Mouse (Mus musculus) spleen, postnatal 36 days (tissue): Measurements from ENCODE around the gene Ndufs8.
A peak's percentile ranks its signal among the peaks of the same experiment; 100 is the strongest.
"Not testable (repeated sequence)": the region's sequence is repeated elsewhere in the genome, so short reads cannot be mapped to it uniquely, and the experiment has no call there.

Experiments
- DNase-seq, 2 experiments: peaks; one replicate each; pipeline ENCODE4 v3.0.0; 2022; ENCODE audit warnings: low spot score in 2 of 2, mixed read lengths in 1 of 2

The Ndufs8 gene

DNA sequence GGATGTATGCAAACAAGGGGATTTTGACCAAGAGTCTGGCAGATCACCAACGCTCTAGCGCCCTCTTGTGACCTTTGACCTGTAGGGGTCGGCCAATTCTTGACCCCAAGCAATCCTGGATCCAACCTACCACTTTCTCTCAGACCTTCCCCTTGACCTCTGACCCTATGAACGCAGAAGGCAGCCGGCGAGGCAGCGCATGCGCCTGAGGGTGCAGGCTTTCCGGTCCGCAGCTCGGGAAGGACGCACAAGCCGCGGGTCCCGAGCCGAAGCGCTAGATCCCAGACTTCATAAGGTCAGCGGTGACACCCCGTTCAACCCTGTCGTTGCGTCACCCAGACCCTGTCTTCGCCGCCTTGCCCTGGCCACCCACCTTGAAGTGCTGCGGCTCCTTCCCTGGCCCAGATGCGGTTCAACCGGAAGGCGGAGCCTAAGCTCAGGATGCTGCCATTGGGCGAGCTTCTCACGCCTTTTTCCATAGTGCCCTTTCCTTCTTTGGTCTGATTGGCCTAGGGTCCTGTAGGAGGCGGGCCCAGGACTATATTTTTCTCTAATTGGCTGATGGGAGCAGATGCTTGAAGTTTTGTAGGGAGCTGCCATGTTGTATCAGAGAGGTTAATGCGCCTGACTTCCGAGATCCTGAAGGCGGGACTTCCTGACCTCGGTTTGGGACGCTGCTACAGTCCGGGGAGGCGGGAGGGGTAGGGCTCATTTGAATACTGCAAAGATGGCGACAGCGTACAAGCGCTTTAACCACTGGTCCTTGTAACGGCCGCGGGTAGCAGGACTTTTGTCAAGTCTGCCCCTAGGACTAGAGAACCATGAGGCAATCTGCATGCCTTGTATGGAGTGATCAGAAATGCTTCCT lies at the start of gene Ndufs8:
Ndufs8 (minus strand) TSS at position 438 of the 868 bp plus-strand sequence.
- DNase-seq: peak; percentile 96 to 98

DNA sequence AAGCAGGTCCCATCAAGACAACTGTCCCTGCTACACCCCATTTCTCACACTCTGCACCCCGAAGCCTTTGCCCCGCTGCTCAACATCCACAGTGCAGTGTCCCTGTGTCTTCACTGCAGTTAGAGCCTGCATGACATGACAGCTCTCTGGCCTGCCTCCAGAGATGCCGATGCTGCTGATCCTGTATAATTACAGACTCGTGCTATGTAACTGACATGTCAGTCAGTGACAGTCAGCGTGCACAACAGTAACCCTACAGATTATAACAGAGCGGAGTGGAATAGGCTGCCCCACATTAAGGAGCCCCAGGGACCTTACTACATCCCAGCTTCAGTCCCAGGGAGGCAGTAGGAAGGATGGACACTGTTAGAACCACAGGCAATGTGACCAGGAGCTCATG lies 49.2 kb upstream of the Ndufs8 start:
- not testable (repeated sequence) for DNase-seq

DNA sequence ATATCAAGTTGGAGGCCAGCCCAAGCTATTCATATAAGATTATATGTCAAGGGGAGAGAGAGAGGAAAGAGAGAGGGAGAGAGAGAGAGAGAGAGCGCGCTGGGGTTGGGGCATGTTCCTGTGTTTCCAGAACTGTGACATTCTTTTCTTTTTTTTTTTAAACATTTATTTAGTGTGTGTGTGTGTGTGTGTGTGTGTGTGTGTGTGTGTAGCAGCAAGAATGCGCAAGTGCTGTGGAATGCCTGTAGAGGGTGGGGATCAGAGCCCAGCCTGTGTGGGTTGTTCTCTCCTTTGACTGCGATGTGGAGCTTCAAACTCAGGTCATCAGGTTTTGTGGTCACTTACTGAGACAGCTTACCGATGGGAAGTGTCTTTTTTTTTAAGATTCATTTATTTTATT lies 47.6 kb upstream of the Ndufs8 start:
- DNase-seq: no peak

DNA sequence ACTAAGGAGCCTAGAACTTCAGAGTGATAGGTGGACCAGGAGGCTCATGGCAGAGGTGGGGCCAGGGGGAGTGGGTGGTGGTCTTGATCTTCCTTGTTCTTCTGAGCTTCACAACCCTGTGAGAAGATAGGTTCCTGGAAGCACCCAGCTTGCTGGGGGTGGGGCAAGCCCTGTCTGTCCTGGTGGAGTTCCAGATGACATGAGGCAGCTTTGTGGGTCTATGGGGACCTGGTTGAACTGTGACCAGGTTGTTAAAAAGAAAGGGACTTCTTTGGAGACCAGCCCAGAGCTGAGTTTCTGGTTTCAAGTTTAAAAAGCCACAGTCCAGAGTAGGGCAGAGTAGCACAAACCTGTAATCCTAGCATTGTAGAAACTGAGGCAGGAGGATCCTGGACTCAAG lies 46.5 kb upstream of the Ndufs8 start:
- no peak for DNase-seq

DNA sequence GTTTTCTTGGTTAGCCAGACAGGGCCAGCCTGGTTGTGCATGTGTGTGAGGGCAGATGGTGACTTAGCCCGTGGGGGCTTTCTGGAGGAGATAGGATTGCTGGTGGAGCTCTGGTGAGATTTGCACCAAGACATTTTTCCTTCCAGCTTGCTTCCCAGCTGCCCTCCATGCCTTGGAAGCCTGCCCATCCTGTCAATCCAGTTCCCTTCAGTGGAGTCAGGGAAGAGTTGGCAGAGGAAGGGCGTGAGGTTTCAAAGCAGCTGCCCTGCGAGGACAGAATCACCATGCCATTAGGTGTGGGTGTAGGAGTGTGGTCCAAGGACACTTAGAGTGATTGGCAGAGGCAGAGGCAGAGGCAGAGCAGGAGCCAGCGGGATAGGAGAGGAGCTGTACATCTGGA lies 45.9 kb upstream of the Ndufs8 start, which contains the start of gene Aldh3b3:
Aldh3b3 (plus strand) TSS at position 176 of the 400 bp plus-strand sequence.
- DNase-seq: no peak

DNA sequence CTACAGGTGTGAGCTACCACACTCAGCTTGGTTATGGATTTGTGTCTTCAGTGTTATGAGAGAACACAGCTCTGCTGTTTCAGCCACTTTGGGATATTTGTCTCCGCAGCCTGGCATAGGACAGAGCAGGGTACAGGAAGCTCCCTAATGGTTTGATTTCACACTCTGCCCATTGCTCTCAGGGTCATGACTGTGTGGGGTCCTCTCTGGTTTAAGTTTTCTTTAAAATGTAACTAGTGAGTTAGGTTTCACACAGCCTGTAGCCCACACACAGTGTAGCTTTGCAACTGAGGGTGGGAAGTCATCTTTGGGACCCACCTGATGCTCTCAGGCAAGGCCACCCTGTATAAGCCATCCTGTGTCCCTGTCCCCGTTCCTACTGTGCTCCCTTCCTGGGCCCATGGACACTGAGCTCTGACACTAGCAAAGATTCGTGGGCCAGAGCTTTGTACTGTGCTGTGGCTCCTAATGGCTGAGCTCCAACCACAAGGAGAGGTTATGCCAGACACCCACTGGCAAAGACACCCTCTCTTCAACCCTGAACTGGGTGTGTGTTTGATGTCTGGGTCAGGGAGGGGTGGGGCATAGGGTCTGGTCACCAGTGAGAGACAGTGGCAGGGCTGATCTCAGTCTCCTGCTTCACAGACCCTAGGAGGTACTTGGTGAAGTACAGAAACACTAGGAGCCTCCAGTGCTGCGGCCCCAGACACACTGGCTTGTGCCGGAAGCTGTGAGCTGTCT lies 44.9 kb upstream of the Ndufs8 start:
- not testable (repeated sequence) for DNase-seq

DNA sequence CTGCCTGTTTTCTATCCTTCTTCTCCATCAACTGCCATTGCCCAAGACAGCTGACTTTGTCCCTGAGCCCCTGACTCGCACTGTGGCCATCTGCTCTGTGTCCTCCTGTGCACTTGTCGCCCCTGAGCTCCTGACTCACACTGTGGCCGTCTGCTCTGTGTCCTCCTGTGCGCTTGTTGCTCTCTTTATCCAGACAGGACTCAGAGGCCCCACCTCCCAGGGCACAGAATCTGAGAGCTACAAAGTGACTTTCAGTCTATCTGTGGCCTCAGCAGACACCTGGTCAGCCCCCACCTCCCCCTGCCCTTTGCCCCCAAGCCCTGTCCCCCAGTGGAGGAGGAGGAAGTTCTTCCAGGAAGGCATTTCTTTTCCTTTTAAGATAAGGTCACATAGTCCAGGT lies 43.2 kb upstream of the Ndufs8 start:
- DNase-seq: no peak

DNA sequence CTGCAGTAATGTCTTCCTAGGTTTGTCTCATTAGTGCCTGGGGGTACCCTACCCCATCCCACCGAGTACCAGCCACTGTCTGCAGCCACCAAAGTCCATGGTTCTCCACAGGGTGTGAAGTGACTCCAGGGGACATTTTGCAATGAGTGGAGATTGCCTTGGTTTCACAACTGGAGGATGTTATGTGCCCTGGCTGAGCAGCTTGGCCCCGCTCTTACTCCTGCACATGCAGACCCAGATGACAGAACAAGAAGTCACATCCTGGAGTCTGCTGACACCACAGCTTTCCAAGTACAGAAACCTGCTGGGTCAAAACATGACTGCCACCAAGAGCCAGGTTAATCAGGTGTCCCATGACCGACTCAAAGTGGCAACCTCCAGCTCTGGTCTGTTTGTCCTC lies 42.5 kb upstream of the Ndufs8 start:
- DNase-seq: no peak

DNA sequence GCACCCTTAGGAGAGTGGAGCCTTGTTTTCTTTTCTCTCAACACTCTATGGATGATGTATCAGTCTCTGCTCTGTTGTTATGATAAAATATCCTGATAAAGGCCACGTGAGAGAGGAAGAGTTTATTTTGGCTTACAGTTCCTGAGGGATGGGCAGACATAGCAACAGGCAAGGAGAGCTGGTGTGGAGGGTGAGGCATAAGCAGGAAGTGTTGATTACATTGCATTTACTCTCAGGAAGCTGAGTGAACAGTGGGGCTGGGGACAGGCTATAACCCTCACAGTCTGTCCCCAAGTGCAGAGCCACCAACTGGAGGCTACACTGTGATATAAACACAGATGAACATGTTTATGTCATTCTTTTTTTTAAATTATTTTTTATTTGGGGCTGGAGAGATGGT lies 39.5 kb upstream of the Ndufs8 start:
- DNase-seq: no peak

DNA sequence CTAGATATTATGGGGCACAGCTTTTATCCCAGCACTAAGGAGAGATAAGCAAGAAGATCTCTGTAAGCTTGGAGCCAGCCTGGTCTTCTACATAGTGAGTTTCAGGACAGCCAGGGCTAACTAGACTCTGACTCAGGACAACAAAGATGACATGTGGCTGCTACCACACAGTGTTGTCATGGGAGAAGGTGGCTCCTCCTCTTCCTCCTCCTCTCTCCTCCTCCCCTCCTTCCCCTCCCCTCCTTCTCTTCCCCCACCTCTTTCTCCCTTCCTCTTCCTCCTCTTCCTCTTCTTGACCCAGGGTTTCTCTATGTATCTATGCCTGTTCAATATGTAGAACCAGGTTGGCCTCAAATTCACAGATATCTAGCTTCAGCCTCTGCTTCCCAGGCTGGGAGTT lies 38.9 kb upstream of the Ndufs8 start:
- no peak for DNase-seq

DNA sequence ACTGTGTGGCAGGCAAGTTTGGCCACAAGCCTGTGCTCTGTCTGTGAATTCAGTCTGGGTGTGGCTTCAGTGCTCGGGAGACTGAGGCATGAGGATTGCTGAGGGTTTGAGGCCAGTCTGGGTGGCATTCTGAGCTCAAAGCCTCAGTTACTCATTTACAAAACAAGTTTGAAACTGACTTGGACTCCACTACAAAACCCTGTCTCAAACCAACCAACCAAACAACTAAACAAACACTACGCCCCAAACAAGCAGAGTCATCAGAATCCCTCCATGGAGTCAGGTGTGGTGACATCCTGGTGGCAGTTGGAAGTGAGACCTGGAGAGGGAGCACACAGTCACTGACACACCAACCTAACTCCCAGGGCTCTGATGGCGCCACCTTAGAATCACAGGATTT lies 37.8 kb upstream of the Ndufs8 start:
- no peak for DNase-seq

DNA sequence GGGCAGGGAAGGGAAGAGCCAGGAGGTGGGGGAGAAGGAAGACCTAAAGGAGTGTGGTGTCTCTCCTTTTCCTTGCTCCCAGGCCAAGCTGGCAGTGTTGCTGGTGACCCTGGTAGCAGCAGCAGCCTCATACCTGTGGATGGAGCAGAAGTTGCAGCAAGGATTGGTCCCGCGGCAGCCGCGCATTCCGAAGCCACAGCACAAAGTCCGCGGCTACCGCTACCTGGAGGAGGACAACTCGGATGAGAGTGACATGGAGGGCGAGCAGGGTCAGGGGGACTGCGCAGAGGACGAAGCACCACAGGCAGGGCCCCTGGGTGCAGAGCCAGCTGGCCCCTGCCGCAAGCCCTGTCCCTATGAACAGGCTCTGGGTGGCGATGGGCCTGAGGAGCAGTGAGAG lies 36.0 kb upstream of the Ndufs8 start:
- DNase-seq: no peak

DNA sequence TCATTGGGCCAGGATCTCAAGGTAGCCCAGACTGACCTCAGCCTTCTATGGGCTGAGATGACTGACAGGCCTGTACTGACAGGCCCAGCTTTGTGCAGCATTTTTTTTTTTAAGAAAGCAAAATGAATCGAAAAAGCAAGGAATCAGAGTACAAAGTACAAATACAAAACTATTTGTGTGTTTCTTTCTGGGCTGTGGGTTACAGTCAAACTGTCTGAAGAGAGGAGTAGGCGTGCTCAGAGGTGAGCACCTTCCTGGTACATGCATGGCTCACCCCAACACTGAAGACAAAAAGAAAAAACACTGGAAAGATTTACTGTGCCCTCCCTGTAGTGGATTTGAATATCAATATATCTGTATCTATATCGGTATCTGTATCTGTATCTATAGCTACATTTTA lies 35.2 kb upstream of the Ndufs8 start:
- DNase-seq: no peak

DNA sequence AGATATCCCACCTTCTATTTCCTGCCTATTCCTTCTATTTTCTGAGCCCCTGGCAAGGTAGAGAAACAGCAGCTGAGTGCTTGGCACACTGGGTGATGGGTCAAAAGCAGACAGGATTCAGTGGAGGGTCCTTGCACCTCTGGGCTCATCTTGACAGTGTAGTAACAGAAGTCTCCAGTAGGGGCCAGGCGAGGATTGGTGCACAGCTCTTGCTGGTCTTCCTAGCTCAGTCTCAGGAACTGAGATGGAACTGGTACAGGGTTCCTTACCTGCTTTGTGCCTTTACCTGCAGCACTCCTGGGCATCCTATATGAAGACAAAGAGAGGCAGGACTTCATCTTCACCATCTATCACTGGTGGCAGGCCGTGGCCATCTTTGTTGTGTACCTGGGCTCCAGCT lies 34.1 kb upstream of the Ndufs8 start:
- peak; percentile 59 to 69 for DNase-seq

DNA sequence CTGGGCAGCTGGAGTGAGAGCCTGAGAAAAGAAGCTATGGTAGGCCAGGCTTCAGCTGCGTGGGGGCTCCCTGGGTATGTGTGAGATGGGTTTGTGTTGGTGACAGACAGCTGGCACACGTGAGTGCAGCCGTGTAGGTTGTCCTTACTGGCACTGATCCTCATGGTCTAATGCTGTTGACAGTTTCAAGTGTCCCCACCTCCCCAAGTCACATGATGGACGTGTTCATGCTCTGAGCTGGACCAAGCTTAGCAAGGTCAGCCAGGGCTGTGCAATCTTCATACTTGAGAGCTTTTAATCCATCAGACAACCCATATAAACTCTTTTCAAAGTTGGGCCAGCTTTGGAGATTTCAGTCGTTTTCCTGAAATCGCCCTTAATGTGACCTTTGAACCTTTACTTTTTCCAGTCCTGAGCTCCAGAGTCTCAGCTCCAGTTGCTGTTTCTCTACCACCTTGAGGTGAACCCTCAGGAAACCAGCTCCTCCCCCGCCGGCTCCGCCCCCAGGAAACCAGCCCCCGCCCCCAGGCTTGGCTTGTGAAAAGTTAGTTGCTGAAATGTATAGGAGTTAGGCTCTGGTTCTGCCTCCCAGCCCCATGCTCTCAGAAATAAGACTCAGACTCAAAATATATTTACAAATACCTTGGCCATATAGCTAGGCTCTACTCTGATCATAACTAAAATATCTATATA lies 33.4 kb upstream of the Ndufs8 start:
- peak; percentile 53 to 62 for DNase-seq

DNA sequence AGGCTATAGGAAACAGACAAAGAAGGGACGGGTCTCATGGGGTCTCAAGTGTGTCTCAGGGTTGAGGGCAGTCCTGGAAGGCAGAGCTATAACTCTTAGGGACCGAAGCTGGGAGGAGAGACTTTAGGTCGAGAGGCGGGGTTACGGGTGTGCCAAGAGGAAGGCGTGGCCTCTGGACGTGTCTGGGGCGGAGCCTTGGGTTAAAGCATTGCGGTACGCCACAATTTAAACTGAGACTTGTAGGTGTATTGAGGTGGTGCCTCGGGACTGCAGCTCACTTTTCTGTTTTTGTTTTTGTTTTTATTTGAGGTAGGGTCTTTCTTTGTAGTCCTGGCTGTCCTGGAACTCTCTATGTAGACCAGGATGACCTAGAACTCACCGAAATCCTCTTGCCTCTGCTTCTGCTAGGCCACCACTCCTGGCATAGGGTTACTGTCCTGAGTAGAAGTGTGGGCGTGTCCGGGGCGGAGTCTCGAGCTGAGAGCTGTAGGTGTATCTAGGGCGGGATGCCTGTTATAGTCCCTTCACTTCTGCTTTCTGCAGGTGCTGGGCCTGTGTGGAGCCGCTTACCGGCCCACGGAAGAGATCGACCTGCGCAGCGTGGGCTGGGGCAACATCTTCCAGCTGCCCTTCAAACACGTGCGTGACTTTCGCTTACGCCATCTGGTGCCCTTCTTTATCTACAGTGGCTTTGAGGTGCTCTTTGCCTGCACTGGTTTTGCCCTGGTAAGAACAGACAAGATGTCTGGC lies 30.6 kb upstream of the Ndufs8 start:
- peak; percentile 91 to 93 for DNase-seq

DNA sequence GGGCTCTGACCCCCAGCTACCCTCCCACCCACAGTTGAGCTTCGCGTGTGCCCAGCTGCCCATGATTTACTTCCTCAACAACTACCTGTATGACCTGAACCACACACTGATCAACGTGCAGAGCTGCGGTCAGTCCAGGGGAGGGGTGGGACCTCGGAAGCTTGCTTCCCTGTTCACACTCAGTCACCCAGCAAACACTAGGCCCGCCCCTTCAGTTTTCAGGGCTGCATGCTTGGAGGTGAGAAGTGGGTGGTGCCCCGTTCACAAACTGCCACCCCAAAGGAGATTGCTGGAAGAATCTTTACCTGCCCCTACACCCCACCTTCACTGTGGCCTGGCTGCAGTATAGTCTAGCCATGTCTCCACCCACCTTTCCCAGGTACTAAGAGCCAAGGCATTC lies 29.7 kb upstream of the Ndufs8 start:
- peak; percentile 44 to 48 for DNase-seq

DNA sequence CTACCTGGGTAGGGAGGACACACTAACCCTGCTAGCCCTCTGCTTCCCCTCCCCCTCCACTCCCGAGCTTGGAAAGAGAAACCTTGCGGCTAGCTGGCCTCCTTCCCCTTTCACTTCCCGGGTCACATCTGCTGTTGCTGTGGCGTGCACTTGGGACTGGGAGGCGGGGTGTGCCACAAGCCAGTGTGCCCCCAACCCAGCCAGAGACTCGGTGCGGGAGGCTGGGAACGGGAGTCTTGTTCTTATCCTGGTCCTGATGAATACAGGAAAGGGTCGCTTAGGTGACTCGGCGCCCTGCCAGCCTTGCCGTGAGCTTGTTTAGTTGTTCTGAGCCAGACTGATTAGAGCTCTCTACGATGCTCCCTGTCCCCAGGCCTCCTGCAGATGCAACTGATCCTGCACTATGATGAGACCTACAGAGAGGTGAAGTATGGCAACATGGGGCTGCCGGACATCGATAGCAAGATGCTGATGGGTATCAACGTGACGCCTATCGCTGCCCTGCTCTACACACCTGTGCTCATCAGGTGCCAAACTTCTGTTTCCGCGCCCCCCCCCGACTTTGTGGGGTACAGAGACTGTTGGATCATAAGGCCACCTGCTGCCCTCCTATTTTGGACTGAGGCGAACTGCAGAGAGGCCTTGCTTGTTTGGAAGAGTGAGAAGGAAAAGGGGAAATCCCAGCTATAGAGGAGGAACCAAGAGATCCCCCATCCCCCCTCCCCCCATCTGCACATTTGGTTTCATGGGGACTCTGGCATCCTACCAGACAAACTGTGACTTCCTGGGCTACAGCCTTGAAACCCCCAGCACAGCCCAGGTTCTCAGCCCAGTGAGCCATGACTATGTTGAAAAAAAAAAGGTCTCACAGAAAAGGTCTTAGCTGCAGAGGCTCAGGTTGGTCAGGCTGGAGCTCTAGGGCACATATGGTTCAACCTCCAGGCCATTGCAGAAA lies 23.6 kb upstream of the Ndufs8 start:
- peak; percentile 92 to 93 for DNase-seq

DNA sequence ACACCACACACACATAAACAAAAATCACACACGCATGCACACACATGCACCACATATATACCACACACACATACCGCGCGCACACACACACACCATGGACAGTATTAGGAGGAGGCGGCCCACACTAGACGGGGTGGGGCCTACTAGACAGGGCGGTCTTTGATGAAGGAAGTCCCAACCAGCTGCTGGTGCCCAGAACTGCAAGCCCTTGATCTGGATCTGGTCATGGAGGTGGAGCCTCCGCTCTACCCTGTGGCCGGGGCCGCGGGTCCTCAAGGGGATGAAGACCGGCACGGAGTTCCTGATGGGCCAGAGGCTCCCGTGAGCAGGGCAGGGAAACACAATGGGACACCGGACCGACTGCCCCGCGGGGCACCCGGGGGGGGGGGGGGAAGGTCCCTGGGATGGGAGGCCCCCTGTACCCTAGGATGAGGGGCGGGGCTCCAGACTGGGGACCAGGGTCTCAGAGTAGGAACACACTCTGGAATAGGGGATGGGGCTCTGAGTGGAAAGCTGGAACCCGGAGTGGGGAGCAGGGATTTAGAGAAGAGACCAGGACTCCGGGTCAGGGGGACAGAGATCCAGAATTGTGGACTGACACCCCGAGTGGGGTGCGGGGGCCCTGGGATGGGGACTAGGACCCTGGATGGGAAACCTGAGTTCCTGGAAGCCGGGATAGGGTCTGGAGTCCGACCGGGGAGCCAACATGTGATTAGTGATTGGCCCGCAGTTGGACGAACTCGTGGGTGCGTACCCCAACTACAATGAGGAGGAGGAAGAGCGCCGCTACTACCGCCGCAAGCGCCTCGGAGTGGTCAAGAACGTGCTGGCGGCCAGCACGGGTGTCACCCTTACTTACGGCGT lies 22.7 kb upstream of the Ndufs8 start, which contains the start of gene Unc93b1:
Unc93b1 (plus strand) TSS at position 155 of the 864 bp plus-strand sequence.
- peak; percentile 87 to 90 for DNase-seq
